Mouse (Mus musculus): Measurements from ENCODE around the gene Clstn1. TPM values are rescaled to one million over a fixed set of nuclear protein-coding genes. Genes with fewer than 3 reads are reported as not detected.

Gene Clstn1
- polyA plus RNA-seq, 1 experiment from 2014 or later, result 45.7 TPM

DNA sequence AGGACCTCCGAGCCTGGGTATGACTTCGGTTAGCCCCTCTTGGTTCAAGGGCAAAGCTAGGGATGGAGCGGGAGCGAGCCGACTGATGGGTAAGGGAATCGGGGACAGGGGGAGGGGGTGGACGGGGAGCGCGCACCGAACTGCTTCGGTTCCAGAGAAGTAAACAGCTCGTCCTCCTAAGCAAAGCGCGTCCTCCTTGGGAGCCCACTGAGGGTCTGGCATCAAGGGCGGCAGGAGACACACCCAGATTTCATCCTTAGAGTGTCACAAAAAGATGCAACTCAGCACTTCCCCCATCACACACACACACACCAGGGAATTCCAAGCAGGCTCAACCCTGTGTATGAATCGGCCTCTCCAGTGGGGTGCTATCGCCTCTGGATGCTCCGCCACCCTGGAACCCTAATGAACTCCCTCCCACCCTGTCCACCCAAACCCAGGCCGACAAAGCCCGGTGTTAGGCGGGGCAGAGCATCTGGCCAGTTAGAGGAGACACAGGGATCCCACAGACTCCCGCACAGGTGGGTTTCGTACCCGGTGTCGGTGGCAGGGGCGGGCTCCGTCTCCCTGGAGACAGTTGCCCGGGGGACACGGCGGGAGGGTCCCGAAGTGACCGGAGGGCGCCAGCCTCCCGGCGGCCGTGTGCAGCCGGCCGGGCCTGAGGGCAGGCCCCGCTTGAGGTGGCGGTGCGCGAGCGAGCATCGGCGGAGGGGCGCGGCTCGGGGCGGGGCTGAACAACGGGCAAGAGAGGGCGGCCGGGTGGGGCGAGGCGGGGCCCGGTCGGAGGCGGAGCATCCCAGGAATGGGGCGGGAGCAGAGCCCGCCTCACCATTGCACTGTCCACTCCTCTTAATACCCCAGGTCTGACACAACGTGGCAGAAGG lies 89.4 kb downstream of the Clstn1 start:
- Histone ChIP-seq H3K4me1 (ENCODE audit: insufficient read depth) (peaks cover 3% of the 10 kb centered on the region; the same call in 1 of the 2 replicates), H3K9me3 (ENCODE audit: low read depth, low read length) (no peaks in the 10 kb centered on the region), H3K27me3 (ENCODE audit: insufficient read depth, low read length) (peaks cover 16% of the 10 kb centered on the region), H3K4me2 (peak overlapping the region; percentile 98), H3K9ac (peak overlapping the region; percentile 33), H3K27ac (ENCODE audit: low read depth) (no peak overlapping the region), H3K36me3 (ENCODE audit: insufficient read depth) (no peaks in the 10 kb centered on the region), H3K4me3 (ENCODE audit: low read depth, low read length) (peak overlapping the region; percentile 57)
- DNase-seq (peak; percentile 86), ATAC-seq (ENCODE audit: insufficient read depth) (peak; percentile 96)
- WGBS, result 1% methylated on average over 59 of the region's 60 CpGs
- TF ChIP-seq CTCF (IDR thresholded peaks at IDR 0.05; ENCODE audit: low read depth), result no peak

GRCm38 (mm10) chr4:149678006-149678405 lies 91.7 kb downstream of the Clstn1 start:
- no peak overlapping the region for H3K4me2 ChIP-seq
- H3K9me3 ChIP-seq (ENCODE audit: low read depth, low read length), result no peaks in the 10 kb centered on the region
- no peak for ATAC-seq (ENCODE audit: insufficient read depth)

DNA sequence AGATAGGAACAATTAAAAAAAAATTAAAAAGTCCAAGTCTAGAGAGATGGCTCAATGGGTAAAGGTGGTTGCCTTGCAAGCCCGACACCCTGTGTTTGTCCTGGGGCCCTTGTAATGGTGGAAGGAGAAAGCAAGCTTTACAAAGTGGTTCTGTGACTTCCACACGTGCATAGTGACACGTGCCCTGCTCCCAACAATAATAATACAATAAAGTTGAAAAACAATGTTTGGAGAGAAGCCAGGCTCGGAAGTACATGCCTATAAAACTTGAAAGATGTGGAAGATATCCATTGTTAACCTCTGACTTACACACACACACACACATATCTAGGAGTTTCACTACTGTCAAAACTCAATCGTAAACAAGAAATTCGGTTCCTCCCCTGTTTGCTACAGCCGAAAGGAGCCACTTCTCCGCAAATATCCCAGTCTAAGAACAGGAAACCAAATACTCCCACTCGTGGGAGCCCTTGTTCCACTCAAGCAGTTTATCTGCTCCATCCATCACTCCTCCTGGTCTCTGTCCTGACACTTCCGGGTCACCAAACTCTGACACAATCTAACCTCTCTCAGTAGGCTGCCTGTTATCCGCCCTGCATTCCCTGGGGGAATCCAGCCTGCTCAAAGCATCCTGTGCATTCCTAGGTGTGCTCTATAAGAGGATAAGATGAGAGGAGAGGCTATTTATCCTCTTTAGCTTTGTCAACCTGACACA lies 92.9 kb downstream of the Clstn1 start:
- H3K27me3 ChIP-seq (ENCODE audit: insufficient read depth, low read length), result peaks cover 15% of the 10 kb centered on the region
- 51% methylated on average over 11 of the region's 11 CpGs for WGBS
- ATAC-seq (ENCODE audit: insufficient read depth) (no peak), DNase-seq (peak; percentile 19)
- no peak overlapping the region for H3K27ac ChIP-seq (ENCODE audit: low read depth)
- no peaks in the 10 kb centered on the region for H3K9me3 ChIP-seq (ENCODE audit: low read depth, low read length)
- H3K9ac ChIP-seq, result no peak overlapping the region
- H3K36me3 ChIP-seq (ENCODE audit: insufficient read depth), result no peaks in the 10 kb centered on the region
- no peak overlapping the region for H3K4me3 ChIP-seq (ENCODE audit: low read depth, low read length)
- peaks cover 3% of the 10 kb centered on the region; the same call in 1 of the 2 replicates for H3K4me1 ChIP-seq (ENCODE audit: insufficient read depth)
- no peak for TF ChIP-seq CTCF (IDR thresholded peaks at IDR 0.05; ENCODE audit: low read depth)
- H3K4me2 ChIP-seq, result no peak overlapping the region

More at GRCm38 (mm10) chr4:149678006-149678405, 91.7 kb downstream of the Clstn1 start:
- TF ChIP-seq CTCF (IDR thresholded peaks at IDR 0.05; ENCODE audit: low read depth), result no peak
- H3K27ac ChIP-seq (ENCODE audit: low read depth), result no peak overlapping the region
- no peak for DNase-seq
- no peak overlapping the region for H3K4me3 ChIP-seq (ENCODE audit: low read depth, low read length)
- H3K4me1 ChIP-seq (ENCODE audit: insufficient read depth), result peaks cover 3% of the 10 kb centered on the region; the same call in 1 of the 2 replicates
- no peak overlapping the region for H3K9ac ChIP-seq
- 50% methylated on average over 1 of the region's 1 CpGs for WGBS
- peaks cover 16% of the 10 kb centered on the region for H3K27me3 ChIP-seq (ENCODE audit: insufficient read depth, low read length)
- no peaks in the 10 kb centered on the region for H3K36me3 ChIP-seq (ENCODE audit: insufficient read depth)

DNA sequence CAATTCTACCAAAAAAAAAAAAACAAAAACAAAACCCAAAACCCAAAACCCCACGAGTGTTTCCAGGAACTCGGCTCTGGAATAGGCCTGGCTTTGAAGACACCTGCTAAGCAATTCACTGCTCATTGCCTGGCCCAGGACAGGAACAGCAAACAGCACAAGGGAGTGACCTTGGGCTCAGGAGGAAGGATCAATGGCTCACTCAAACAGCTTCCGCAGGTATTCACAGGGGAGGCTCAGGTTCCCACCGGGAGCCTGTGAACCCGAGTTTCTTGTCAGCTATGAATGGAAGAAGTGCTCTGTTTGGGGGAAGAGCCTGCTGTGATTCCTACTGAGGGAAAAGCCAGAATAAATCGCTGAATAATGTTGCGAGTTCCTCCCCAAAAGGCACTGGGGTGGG lies 97.6 kb downstream of the Clstn1 start:
- no peak for TF ChIP-seq CTCF (IDR thresholded peaks at IDR 0.05; ENCODE audit: low read depth)
- no peak for DNase-seq
- WGBS, result 12% methylated on average over 7 of the region's 7 CpGs

DNA sequence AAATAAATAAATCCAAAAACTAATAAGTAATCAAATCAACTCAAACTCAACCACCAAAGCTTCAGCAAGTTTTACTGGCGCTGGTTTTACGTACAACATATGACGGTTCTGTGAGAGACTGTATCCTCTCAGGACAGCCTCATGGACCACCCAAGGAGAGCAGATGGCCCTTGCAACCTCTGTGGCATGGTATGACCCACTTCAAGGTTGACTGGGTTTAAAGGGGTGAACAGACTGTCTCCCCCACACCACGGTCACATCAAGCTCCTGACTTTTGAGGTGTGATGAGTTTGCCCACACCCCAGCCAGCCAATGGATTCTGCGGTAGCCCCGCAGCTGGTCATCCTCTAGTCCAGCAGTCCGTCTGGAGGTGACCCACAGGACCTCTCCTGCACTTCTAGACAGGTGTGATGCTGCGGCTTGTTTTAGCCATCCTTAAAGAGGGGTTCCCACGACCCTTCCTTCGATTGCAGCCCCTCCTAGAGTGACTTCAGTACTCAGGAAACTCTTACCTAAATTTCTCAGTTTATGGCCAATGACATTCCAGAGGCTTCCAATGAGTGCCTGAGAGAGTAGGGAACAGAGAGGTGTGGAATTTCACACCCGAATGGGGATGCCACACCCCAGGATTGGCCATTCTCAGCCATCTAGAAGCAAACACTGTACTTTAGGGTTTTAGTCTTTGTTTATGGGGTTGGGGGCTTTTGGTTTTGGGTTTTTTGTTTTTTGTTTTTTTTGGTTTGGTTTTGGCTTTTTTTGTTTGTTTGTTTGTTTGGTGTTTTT lies 98.8 kb downstream of the Clstn1 start:
- no peak overlapping the region for H3K4me3 ChIP-seq (ENCODE audit: low read depth, low read length)
- no peak for TF ChIP-seq CTCF (IDR thresholded peaks at IDR 0.05; ENCODE audit: low read depth)
- H3K9me3 ChIP-seq (ENCODE audit: low read depth, low read length), result no peaks in the 10 kb centered on the region
- H3K36me3 ChIP-seq (ENCODE audit: insufficient read depth), result no peaks in the 10 kb centered on the region
- H3K4me1 ChIP-seq (ENCODE audit: insufficient read depth), result no peaks in the 10 kb centered on the region
- no peak overlapping the region for H3K27ac ChIP-seq (ENCODE audit: low read depth)
- no peaks in the 10 kb centered on the region for H3K27me3 ChIP-seq (ENCODE audit: insufficient read depth, low read length)
- ATAC-seq (ENCODE audit: insufficient read depth), result no peak
- 51% methylated on average over 11 of the region's 11 CpGs for WGBS
- DNase-seq, result no peak
- H3K4me2 ChIP-seq, result no peak overlapping the region
- H3K9ac ChIP-seq, result no peak overlapping the region

More for the DNA sequence above, 97.6 kb downstream of the Clstn1 start:
- no peak for ATAC-seq (ENCODE audit: insufficient read depth)
- no peaks in the 10 kb centered on the region for H3K9me3 ChIP-seq (ENCODE audit: low read depth, low read length)
- no peak overlapping the region for H3K4me3 ChIP-seq (ENCODE audit: low read depth, low read length)
- H3K36me3 ChIP-seq (ENCODE audit: insufficient read depth), result no peaks in the 10 kb centered on the region
- no peaks in the 10 kb centered on the region for H3K27me3 ChIP-seq (ENCODE audit: insufficient read depth, low read length)
- H3K4me2 ChIP-seq, result no peak overlapping the region
- no peak overlapping the region for H3K9ac ChIP-seq
- H3K4me1 ChIP-seq (ENCODE audit: insufficient read depth), result no peaks in the 10 kb centered on the region
- H3K27ac ChIP-seq (ENCODE audit: low read depth), result no peak overlapping the region

DNA sequence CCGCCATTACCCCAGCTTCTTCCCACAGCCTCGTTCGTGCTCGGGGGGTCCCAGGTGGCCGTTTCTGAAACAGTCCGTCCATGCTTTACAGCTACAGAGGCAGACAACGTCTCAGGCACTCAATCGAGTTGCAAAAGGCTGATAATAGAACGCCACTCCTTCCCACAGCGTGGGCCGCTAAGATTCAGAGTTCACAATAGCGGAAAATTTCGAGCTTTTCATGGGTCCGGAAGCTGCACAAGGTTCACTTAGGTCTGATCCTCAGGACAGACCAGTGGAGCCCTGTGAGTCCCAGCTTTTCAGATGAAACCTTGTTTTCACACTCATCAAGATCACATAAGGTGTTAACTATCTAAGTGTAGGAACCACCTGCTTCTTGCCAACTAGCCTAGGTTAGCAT lies 102.6 kb downstream of the Clstn1 start:
- DNase-seq (no peak), ATAC-seq (ENCODE audit: insufficient read depth) (no peak)
- TF ChIP-seq CTCF (IDR thresholded peaks at IDR 0.05; ENCODE audit: low read depth), result no peak
- no peak overlapping the region for H3K9ac ChIP-seq
- no peak overlapping the region for H3K27ac ChIP-seq (ENCODE audit: low read depth)
- no peaks in the 10 kb centered on the region for H3K27me3 ChIP-seq (ENCODE audit: insufficient read depth, low read length)
- no peak overlapping the region for H3K4me2 ChIP-seq
- H3K36me3 ChIP-seq (ENCODE audit: insufficient read depth), result no peaks in the 10 kb centered on the region
- H3K4me1 ChIP-seq (ENCODE audit: insufficient read depth), result peaks cover 8% of the 10 kb centered on the region; the same call in 1 of the 2 replicates
- no peak overlapping the region for H3K4me3 ChIP-seq (ENCODE audit: low read depth, low read length)
- no peaks in the 10 kb centered on the region for H3K9me3 ChIP-seq (ENCODE audit: low read depth, low read length)
- WGBS, result 68% methylated on average over 14 of the region's 14 CpGs
